Mouse (Mus musculus): ENCODE results near the gene Prss36. TPM values are rescaled to one million over a fixed set of nuclear protein-coding genes. Genes with fewer than 3 reads are reported as not detected.
"Not testable (repeated sequence)": the region's sequence is repeated elsewhere in the genome, so short reads cannot be mapped to it uniquely, and the experiment has no call there.

The Prss36 gene
- polyA plus RNA-seq, 1 experiment, result 5.9 TPM

- no peak overlapping the region for H3K4me3 ChIP-seq (ENCODE audit: control insufficient read depth, low read depth, low read length)
These were observed 46.5 kb downstream of the Prss36 start for GRCm38 (mm10) chr7:127899997-127900396.

GRCm38 (mm10) chr7:127898179-127898956 lies 48.2 kb downstream of the Prss36 start:
- TF ChIP-seq POLR2A (IDR thresholded peaks at IDR 0.05; ENCODE audit: control insufficient read depth, low read depth, low read length) (no peak), CTCF (IDR thresholded peaks at IDR 0.05; ENCODE audit: control insufficient read depth, insufficient read depth, insufficient replicate concordance, low read depth, low read length) (no peak)

More at GRCm38 (mm10) chr7:127899997-127900396, 46.5 kb downstream of the Prss36 start:
- Histone ChIP-seq H3K4me1 (ENCODE audit: control insufficient read depth, insufficient read depth, low read length) (peaks cover 17% of the 10 kb centered on the region), H3K36me3 (ENCODE audit: control insufficient read depth, insufficient read depth, low read length) (no peaks in the 10 kb centered on the region), H3K27ac (ENCODE audit: control insufficient read depth, insufficient read depth, low read depth, low read length) (no peak overlapping the region), H3K27me3 (ENCODE audit: control insufficient read depth, insufficient read depth, low read length) (no peaks in the 10 kb centered on the region)
- TF ChIP-seq CTCF (IDR thresholded peaks at IDR 0.05; ENCODE audit: control insufficient read depth, insufficient read depth, insufficient replicate concordance, low read depth, low read length), result no peak
- TF ChIP-seq POLR2A (IDR thresholded peaks at IDR 0.05; ENCODE audit: control insufficient read depth, low read depth, low read length), result no peak

DNA sequence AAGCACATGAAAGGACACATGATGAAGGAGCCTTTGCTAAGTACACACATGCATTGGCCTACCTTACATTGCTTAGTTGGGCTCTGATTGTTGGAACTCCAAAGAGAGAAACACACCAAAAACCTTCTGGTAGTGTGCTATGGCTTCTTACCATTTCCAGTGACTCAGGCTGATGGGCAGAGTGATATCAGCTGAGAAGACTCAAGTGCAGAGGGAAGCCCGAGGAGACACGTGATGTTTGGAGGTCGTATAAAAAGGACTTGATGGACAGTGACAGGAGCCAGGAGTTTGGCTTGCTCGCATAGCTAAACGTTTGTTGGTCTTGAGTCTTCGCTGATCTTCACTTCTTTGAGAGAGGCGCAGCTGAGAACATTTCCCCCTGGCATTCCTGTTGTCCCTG lies 49.0 kb downstream of the Prss36 start:
- Histone ChIP-seq H3K27me3 (ENCODE audit: control insufficient read depth, insufficient read depth, low read length) (no peaks in the 10 kb centered on the region), H3K4me1 (ENCODE audit: control insufficient read depth, insufficient read depth, low read length) (peaks cover 17% of the 10 kb centered on the region), H3K27ac (ENCODE audit: control insufficient read depth, insufficient read depth, low read depth, low read length) (no peak overlapping the region), H3K4me3 (ENCODE audit: control insufficient read depth, low read depth, low read length) (no peak overlapping the region), H3K36me3 (ENCODE audit: control insufficient read depth, insufficient read depth, low read length) (no peaks in the 10 kb centered on the region)
- TF ChIP-seq POLR2A (IDR thresholded peaks at IDR 0.05; ENCODE audit: control insufficient read depth, low read depth, low read length) (no peak), CTCF (IDR thresholded peaks at IDR 0.05; ENCODE audit: control insufficient read depth, insufficient read depth, insufficient replicate concordance, low read depth, low read length) (no peak)

More at GRCm38 (mm10) chr7:127898179-127898956, 48.2 kb downstream of the Prss36 start:
- Histone ChIP-seq H3K4me1 (ENCODE audit: control insufficient read depth, insufficient read depth, low read length) (peaks cover 17% of the 10 kb centered on the region), H3K27ac (ENCODE audit: control insufficient read depth, insufficient read depth, low read depth, low read length) (no peak overlapping the region), H3K27me3 (ENCODE audit: control insufficient read depth, insufficient read depth, low read length) (no peaks in the 10 kb centered on the region), H3K36me3 (ENCODE audit: control insufficient read depth, insufficient read depth, low read length) (no peaks in the 10 kb centered on the region), H3K4me3 (ENCODE audit: control insufficient read depth, low read depth, low read length) (no peak overlapping the region)

GRCm38 (mm10) chr7:127896384-127896783 lies 50.1 kb downstream of the Prss36 start:
- Histone ChIP-seq H3K4me3 (ENCODE audit: control insufficient read depth, low read depth, low read length) (no peak overlapping the region), H3K27me3 (ENCODE audit: control insufficient read depth, insufficient read depth, low read length) (no peaks in the 10 kb centered on the region), H3K27ac (ENCODE audit: control insufficient read depth, insufficient read depth, low read depth, low read length) (0 out of 2 replicates have a peak overlapping the region, but pooled peaks have one; percentile 8), H3K4me1 (ENCODE audit: control insufficient read depth, insufficient read depth, low read length) (peaks cover 17% of the 10 kb centered on the region), H3K36me3 (ENCODE audit: control insufficient read depth, insufficient read depth, low read length) (no peaks in the 10 kb centered on the region)
- TF ChIP-seq CTCF (IDR thresholded peaks at IDR 0.05; ENCODE audit: control insufficient read depth, insufficient read depth, insufficient replicate concordance, low read depth, low read length) (peak; percentile 85; the same call in 1 of the 2 replicates), POLR2A (IDR thresholded peaks at IDR 0.05; ENCODE audit: control insufficient read depth, low read depth, low read length) (no peak)

DNA sequence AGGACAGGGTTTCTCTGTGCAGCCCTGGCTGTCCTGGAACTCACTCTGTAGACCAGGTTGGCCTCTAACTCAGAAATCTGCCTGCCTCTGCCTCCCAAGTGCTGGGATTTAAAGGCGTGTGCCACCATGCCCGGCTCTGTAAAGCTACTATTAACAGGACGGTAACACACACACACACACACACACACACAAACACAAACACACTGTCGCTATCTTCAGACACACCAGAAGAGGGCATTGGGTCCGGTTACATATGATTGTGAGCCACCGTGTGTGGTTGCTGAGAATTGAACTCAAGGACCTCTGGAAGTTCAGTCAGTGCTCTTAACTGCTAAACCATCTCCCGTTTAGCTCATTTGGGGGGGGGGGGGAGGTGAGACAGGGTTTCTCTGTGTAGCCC lies 50.6 kb downstream of the Prss36 start:
- not testable (repeated sequence) for H3K27ac ChIP-seq (ENCODE audit: control insufficient read depth, insufficient read depth, low read depth, low read length); H3K36me3 ChIP-seq (ENCODE audit: control insufficient read depth, insufficient read depth, low read length); H3K27me3 ChIP-seq (ENCODE audit: control insufficient read depth, insufficient read depth, low read length)
- peaks cover 17% of the 10 kb centered on the region for H3K4me1 ChIP-seq (ENCODE audit: control insufficient read depth, insufficient read depth, low read length)
- peak overlapping the region; percentile 76 for H3K4me3 ChIP-seq (ENCODE audit: control insufficient read depth, low read depth, low read length)

- peak within 1 kb of the TSS; percentile 8; the same call in 1 of the 2 replicates for H3K27ac ChIP-seq (ENCODE audit: control insufficient read depth, insufficient read depth, low read depth, low read length)
- peak within 1 kb of the TSS; percentile 76 for H3K4me3 ChIP-seq (ENCODE audit: control insufficient read depth, low read depth, low read length)
- peak; percentile 60; the same call in 1 of the 2 replicates for TF ChIP-seq POLR2A (IDR thresholded peaks at IDR 0.05; ENCODE audit: control insufficient read depth, low read depth, low read length)
- peak; percentile 24; the same call in 1 of the 2 replicates for TF ChIP-seq CTCF (IDR thresholded peaks at IDR 0.05; ENCODE audit: control insufficient read depth, insufficient read depth, insufficient replicate concordance, low read depth, low read length)
These were observed 51.1 kb downstream of the Prss36 start, which contains the start of the genes Gm21974 and Vkorc1 for GRCm38 (mm10) chr7:127895442-127895841. Gene Gm21974, minus strand, starts transcription at chr7:127895454. Gene Vkorc1, minus strand, starts transcription at chr7:127895617.

DNA sequence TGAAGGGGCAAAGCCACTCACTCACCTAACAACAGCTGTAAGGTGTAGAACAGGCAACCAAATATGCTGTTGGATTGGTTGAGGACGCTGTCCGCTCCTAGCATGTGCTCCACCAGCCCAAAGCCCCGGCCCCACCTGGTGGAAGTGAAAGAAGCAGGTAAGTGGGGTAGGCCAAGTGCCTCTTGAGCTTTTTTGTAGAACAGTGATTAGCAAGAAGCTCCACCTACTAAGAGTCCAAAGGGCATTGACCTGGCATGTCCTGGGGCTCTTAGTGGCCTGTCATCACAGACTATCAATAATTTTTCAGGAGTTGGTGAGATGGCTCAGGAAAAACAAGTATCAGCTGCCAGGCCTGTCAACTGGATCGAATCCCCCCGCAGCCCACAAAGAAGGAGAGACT lies 52.0 kb downstream of the Prss36 start:
- TF ChIP-seq CTCF (IDR thresholded peaks at IDR 0.05; ENCODE audit: control insufficient read depth, insufficient read depth, insufficient replicate concordance, low read depth, low read length) (no peak), POLR2A (IDR thresholded peaks at IDR 0.05; ENCODE audit: control insufficient read depth, low read depth, low read length) (no peak)
- no peaks in the 10 kb centered on the region for H3K27me3 ChIP-seq (ENCODE audit: control insufficient read depth, insufficient read depth, low read length)
- peaks cover 17% of the 10 kb centered on the region for H3K4me1 ChIP-seq (ENCODE audit: control insufficient read depth, insufficient read depth, low read length)
- no peak overlapping the region for H3K27ac ChIP-seq (ENCODE audit: control insufficient read depth, insufficient read depth, low read depth, low read length)
- no peaks in the 10 kb centered on the region for H3K36me3 ChIP-seq (ENCODE audit: control insufficient read depth, insufficient read depth, low read length)
- H3K4me3 ChIP-seq (ENCODE audit: control insufficient read depth, low read depth, low read length), result no peak overlapping the region

More at GRCm38 (mm10) chr7:127895442-127895841, 51.1 kb downstream of the Prss36 start, which contains the start of the genes Gm21974 and Vkorc1:
- Histone ChIP-seq H3K27me3 (ENCODE audit: control insufficient read depth, insufficient read depth, low read length) (no peaks in the 10 kb centered on the region), H3K4me1 (ENCODE audit: control insufficient read depth, insufficient read depth, low read length) (peaks cover 17% of the 10 kb centered on the region), H3K36me3 (ENCODE audit: control insufficient read depth, insufficient read depth, low read length) (no peaks in the 10 kb centered on the region)
